In genomic region chr16:14131838-14132237, GRCm38 (mm10) we compare ENCODE assay signal across 14 mouse cellular contexts. TPM values are rescaled to one million over a fixed set of nuclear protein-coding genes. Genes with fewer than 3 reads are reported as not detected.
DNase-seq lines count a peak whose midpoint lies in the region; ATAC-seq and TF ChIP-seq lines count a peak whose summit lies in the region.
"Had no signal": no experiment of that assay in that cellular context is flagged by ENCODE, and none has a peak within 500 bp of the region (broad histone marks: within the 10 kb centered on the region; RNA-seq: fewer than 3 reads in every experiment).

No protein-coding gene starts in this region.

- H3K4me3 ChIP-seq in bone marrow macrophage, adult 2 months (ENCODE audit: insufficient read depth, low read length) = no peak overlapping the region
- no peak overlapping the region for H3K4me3 ChIP-seq in midbrain, embryonic 15.5 days
- H3K4me3 ChIP-seq: embryonic facial prominence, embryonic 13.5 days; heart, adult 2 months; hindbrain, embryonic 12.5 days had no signal

- peak; percentile 39 for DNase-seq in ovary, adult 18-20 months (ENCODE audit: low spot score)
- DNase-seq in ovary, postnatal 14 days (ENCODE audit: low spot score) = no peak
- peak; percentile 27 to 60 for DNase-seq in adrenal gland, adult 18-20 months (ENCODE audit: low spot score in 2 of 2)
- no peak for DNase-seq in testis, postnatal 10 days (ENCODE audit: low spot score)
- DNase-seq: cerebellum, adult 11-12 months; heart, adult 2 months; thymus, postnatal 4 days had no signal

- peak; percentile 95 for ATAC-seq in megakaryocyte progenitor cell, adult 5-6 weeks (replicated peaks; ENCODE audit: poor library complexity)
- no peak for ATAC-seq in midbrain, embryonic 15.5 days (replicated peaks)
- ATAC-seq: forebrain, postnatal 0 days; inflammation-experienced regulatory T-cells, adult 6 months had no signal

- TF ChIP-seq POLR2A in bone marrow macrophage, adult 2 months (IDR thresholded peaks at IDR 0.05; ENCODE audit: borderline replicate concordance, low read depth, low read length) = no peak

- TF ChIP-seq CTCF in bone marrow macrophage, adult 2 months (IDR thresholded peaks at IDR 0.05; ENCODE audit: low read depth, low read length) = no peak

- no peaks in the 10 kb centered on the region for H3K27me3 ChIP-seq in midbrain, embryonic 15.5 days (replicated peaks)
- H3K27me3 ChIP-seq: embryonic facial prominence, embryonic 13.5 days; hindbrain, embryonic 12.5 days had no signal

- WGBS in midbrain, embryonic 15.5 days = 91% methylated on average over 5 of the region's 5 CpGs

- no peak overlapping the region for H3K4me2 ChIP-seq in midbrain, embryonic 15.5 days
- H3K4me2 ChIP-seq: embryonic facial prominence, embryonic 13.5 days; hindbrain, embryonic 12.5 days had no signal

- H3K9me3 ChIP-seq in midbrain, embryonic 15.5 days = no peaks in the 10 kb centered on the region
- H3K9me3 ChIP-seq: embryonic facial prominence, embryonic 13.5 days; hindbrain, embryonic 12.5 days had no signal

- H3K36me3 ChIP-seq in midbrain, embryonic 15.5 days (replicated peaks) = peaks cover 58% of the 10 kb centered on the region

- H3K4me1 ChIP-seq in bone marrow macrophage, adult 2 months (ENCODE audit: control insufficient read depth, insufficient read depth, low read length) = peaks cover 67% of the 10 kb centered on the region
- H3K4me1 ChIP-seq in midbrain, embryonic 15.5 days = no peaks in the 10 kb centered on the region
- H3K4me1 ChIP-seq: embryonic facial prominence, embryonic 13.5 days; hindbrain, embryonic 12.5 days had no signal

- H3K27ac ChIP-seq in bone marrow macrophage, adult 2 months (ENCODE audit: insufficient read depth, low read depth, low read length) = peak overlapping the region; percentile 59
- no peak overlapping the region for H3K27ac ChIP-seq in midbrain, embryonic 15.5 days
- H3K27ac ChIP-seq: embryonic facial prominence, embryonic 13.5 days; heart, adult 2 months; hindbrain, embryonic 12.5 days had no signal

- H3K9ac ChIP-seq in midbrain, embryonic 15.5 days = no peak overlapping the region
- H3K9ac ChIP-seq: embryonic facial prominence, embryonic 13.5 days; forebrain, postnatal 0 days; hindbrain, embryonic 12.5 days had no signal

RNA-seq across cellular contexts. Expression of gene Nde1, which starts 31.2 kb away (rescaled TPM):
- 10 to 100 TPM; 37.1 to 39.2 TPM for total RNA-seq in adrenal gland, adult 18-20 months (2021)
- 67.5 and 69.0 TPM in 2 replicates for polyA plus RNA-seq in bone marrow macrophage, adult 2 months (2012; ENCODE audit: insufficient read depth, insufficient read length, missing spikeins)
- 38.3 and 40.9 TPM in 2 replicates for total RNA-seq in megakaryocyte progenitor cell, adult 5-6 weeks (2015)
- 63.6 and 71.7 TPM in 2 replicates for total RNA-seq in megakaryocyte progenitor cell, adult 5-6 weeks (2017)
- 23.7 and 27.5 TPM in 2 replicates for polyA plus RNA-seq in midbrain, embryonic 15.5 days (2015; fragmentation: Nextera tagmentation; extraction: Ambion mirVana)

RNA-seq across cellular contexts. Expression of gene Marf1, which starts 31.3 kb away (rescaled TPM):
- 100 to 1,000 TPM; 124 to 141 TPM for total RNA-seq in adrenal gland, adult 18-20 months (2021)
- polyA plus RNA-seq in bone marrow macrophage, adult 2 months (2012; ENCODE audit: insufficient read depth, insufficient read length, missing spikeins) = 57.7 and 62.3 TPM in 2 replicates
- total RNA-seq in megakaryocyte progenitor cell, adult 5-6 weeks (2015) = 32.7 and 35.1 TPM in 2 replicates
- 19.4 and 26.5 TPM in 2 replicates for total RNA-seq in megakaryocyte progenitor cell, adult 5-6 weeks (2017)
- 16.2 and 16.3 TPM in 2 replicates for polyA plus RNA-seq in midbrain, embryonic 15.5 days (2015; fragmentation: Nextera tagmentation; extraction: Ambion mirVana)

Comparison
In these comparisons a context has a peak if more than half of its experiments do, and no peak if none do; other contexts are left out.
1. DNase-seq: peak in ovary, adult 18-20 months (single experiment) and adrenal gland, adult 18-20 months (2 of 2); none in ovary, postnatal 14 days (single experiment) and testis, postnatal 10 days (single experiment).